10 mouse cellular contexts compared by ENCODE assay signal in the genomic region with DNA sequence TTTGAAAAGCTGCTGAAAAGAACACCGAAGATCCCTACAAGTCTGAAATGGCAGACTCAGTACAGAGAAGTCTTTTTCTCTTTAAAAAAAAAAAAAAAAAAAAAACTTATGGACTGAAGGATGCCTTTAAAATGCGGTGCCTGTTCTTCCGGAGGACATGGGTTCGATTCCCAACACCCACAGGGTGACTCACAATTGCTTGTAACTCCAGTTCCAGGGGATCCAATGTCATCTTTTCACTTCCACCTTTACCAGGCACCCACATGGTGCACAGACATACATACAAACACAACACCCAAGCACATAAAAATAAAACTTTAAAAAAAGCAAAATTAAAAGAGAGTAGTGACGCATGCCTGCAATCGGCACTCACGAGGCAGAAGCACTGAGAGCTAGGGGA. TPM values are rescaled to one million over a fixed set of nuclear protein-coding genes. Genes with fewer than 3 reads are reported as not detected.
DNase-seq lines count a peak whose midpoint lies in the region; ATAC-seq and TF ChIP-seq lines count a peak whose summit lies in the region.
"Had no signal": no experiment of that assay in that cellular context is flagged by ENCODE, and none has a peak within 500 bp of the region (broad histone marks: within the 10 kb centered on the region; RNA-seq: fewer than 3 reads in every experiment).

No protein-coding gene starts in this region.

- no peak for TF ChIP-seq RAD21 in MEL (IDR thresholded peaks at IDR 0.05; ENCODE audit: low read depth, low read length)

- TF ChIP-seq CTCF in MEL (IDR thresholded peaks at IDR 0.05 in 2 of 3, conservative IDR thresholded peaks at IDR 0.05 in 1 of 3; ENCODE audit: control insufficient read depth in 1 of 3, insufficient read depth in 1 of 3, low read depth in 2 of 3, low read length in 3 of 3, poor library complexity in 1 of 3, severe bottlenecking in 1 of 3), result no peak

- no peak overlapping the region for H3K27ac ChIP-seq in heart, embryonic 15.5 days
- peak overlapping the region; percentile 100 for H3K27ac ChIP-seq in MEL (ENCODE audit: control insufficient read depth, low read depth, low read length)
- no peak overlapping the region for H3K27ac ChIP-seq in hindbrain, embryonic 16.5 days (ENCODE audit: low read depth, low read length)
- H3K27ac ChIP-seq in midbrain, embryonic 14.5 days (replicated peaks; ENCODE audit: low read depth, low read length), result no peak overlapping the region

- TF ChIP-seq POLR2A in MEL (IDR thresholded peaks at IDR 0.05; ENCODE audit: control insufficient read depth in 1 of 2, insufficient read depth in 1 of 2, low read depth in 1 of 2, low read length in 2 of 2, poor library complexity in 1 of 2), result no peak

- TF ChIP-seq EP300 in MEL (IDR thresholded peaks at IDR 0.05; ENCODE audit: low read depth in 1 of 2, low read length in 2 of 2), result no peak

- peaks cover 39% of the 10 kb centered on the region for H3K79me2 ChIP-seq in MEL (ENCODE audit: control insufficient read depth, insufficient read depth, low read length, poor library complexity)

- 0 out of 2 replicates have a peak, but pooled peaks cover 4% of the 10 kb centered on the region for H3K36me3 ChIP-seq in heart, embryonic 15.5 days
- H3K36me3 ChIP-seq in MEL (ENCODE audit: control insufficient read depth in 1 of 2, insufficient read depth in 2 of 2, low read length in 2 of 2), result peaks cover 0 to 45% of the 10 kb centered on the region in 2 experiments; a peak in 2 of 4 replicates
- 0 out of 2 replicates have a peak, but pooled peaks cover 5% of the 10 kb centered on the region for H3K36me3 ChIP-seq in hindbrain, embryonic 16.5 days (ENCODE audit: control insufficient read depth, insufficient read depth, low read length)
- H3K36me3 ChIP-seq in midbrain, embryonic 14.5 days (ENCODE audit: control insufficient read depth, insufficient read depth, low read length), result peaks cover 6% of the 10 kb centered on the region; the same call in 1 of the 2 replicates

- peak overlapping the region; percentile 73 for H3K4me2 ChIP-seq in heart, embryonic 15.5 days
- H3K4me2 ChIP-seq in hindbrain, embryonic 16.5 days (ENCODE audit: low read length), result peak overlapping the region; percentile 80
- H3K4me2 ChIP-seq in midbrain, embryonic 14.5 days (ENCODE audit: low read length), result peak overlapping the region; percentile 66

- H3K27me3 ChIP-seq in heart, embryonic 15.5 days, result no peaks in the 10 kb centered on the region
- no peaks in the 10 kb centered on the region for H3K27me3 ChIP-seq in MEL (ENCODE audit: control insufficient read depth in 1 of 2, insufficient read depth in 2 of 2, low read length in 2 of 2)
- H3K27me3 ChIP-seq in hindbrain, embryonic 16.5 days (replicated peaks; ENCODE audit: control insufficient read depth, insufficient read depth, low read length), result no peaks in the 10 kb centered on the region
- H3K27me3 ChIP-seq in midbrain, embryonic 14.5 days (ENCODE audit: control insufficient read depth, insufficient read depth, low read length), result no peaks in the 10 kb centered on the region

- H3K4me3 ChIP-seq in heart, embryonic 15.5 days, result peak overlapping the region; percentile 92
- peak overlapping the region; percentile 67 to 92 for H3K4me3 ChIP-seq in MEL (ENCODE audit: control insufficient read depth in 1 of 2, insufficient read depth in 1 of 2, low read depth in 2 of 2, low read length in 2 of 2)
- H3K4me3 ChIP-seq in hindbrain, embryonic 16.5 days (ENCODE audit: low read length), result peak overlapping the region; percentile 71
- H3K4me3 ChIP-seq in midbrain, embryonic 14.5 days (replicated peaks; ENCODE audit: low read depth, low read length), result peak overlapping the region; percentile 91

- no peak overlapping the region for H3K9ac ChIP-seq in heart, embryonic 15.5 days
- peak overlapping the region; percentile 94 for H3K9ac ChIP-seq in MEL (ENCODE audit: control insufficient read depth, low read depth, low read length, poor library complexity, severe bottlenecking)
- H3K9ac ChIP-seq in hindbrain, embryonic 16.5 days (ENCODE audit: low read depth, low read length), result no peak overlapping the region
- H3K9ac ChIP-seq in midbrain, embryonic 14.5 days (replicated peaks; ENCODE audit: low read length), result no peak overlapping the region

- ATAC-seq in heart, embryonic 15.5 days (replicated peaks; ENCODE audit: insufficient number of reproducible peaks, insufficient read depth, low FRiP score, low read depth), result no peak
- ATAC-seq in hindbrain, embryonic 16.5 days, result no peak
- ATAC-seq in midbrain, embryonic 14.5 days (ENCODE audit: low FRiP score, low TSS enrichment), result no peak

- H3K4me1 ChIP-seq in heart, embryonic 15.5 days (replicated peaks), result peaks cover 50% of the 10 kb centered on the region
- H3K4me1 ChIP-seq in MEL (ENCODE audit: control insufficient read depth in 1 of 2, insufficient read depth in 2 of 2, low read length in 2 of 2), result peaks cover 5 to 42% of the 10 kb centered on the region in 2 experiments; a peak in 3 of 4 replicates
- peaks cover 24% of the 10 kb centered on the region for H3K4me1 ChIP-seq in hindbrain, embryonic 16.5 days (ENCODE audit: control insufficient read depth, insufficient read depth, low read depth, low read length)
- H3K4me1 ChIP-seq in midbrain, embryonic 14.5 days (ENCODE audit: control insufficient read depth, insufficient read depth, low read length), result peaks cover 21% of the 10 kb centered on the region

- H3K9me3 ChIP-seq in heart, embryonic 15.5 days (replicated peaks), result no peaks in the 10 kb centered on the region
- no peaks in the 10 kb centered on the region for H3K9me3 ChIP-seq in MEL (replicated peaks; ENCODE audit: insufficient read depth, low read length)
- no peaks in the 10 kb centered on the region for H3K9me3 ChIP-seq in hindbrain, embryonic 16.5 days (ENCODE audit: control insufficient read depth, low read length)
- no peaks in the 10 kb centered on the region for H3K9me3 ChIP-seq in midbrain, embryonic 14.5 days (ENCODE audit: control insufficient read depth, low read length)

- WGBS in heart, embryonic 15.5 days, result 92% methylated on average over 7 of the region's 7 CpGs
- 94% methylated on average over 7 of the region's 7 CpGs for WGBS in hindbrain, embryonic 16.5 days
- WGBS in midbrain, embryonic 14.5 days, result 92% methylated on average over 7 of the region's 7 CpGs

- DNase-seq in heart, adult 18-20 months, result no peak
- peak; percentile 70 for DNase-seq in MEL (ENCODE audit: low read depth, low spot score)
- DNase-seq in midbrain, embryonic 14.5 days, result no peak
- no peak for DNase-seq in layer of hippocampus, postnatal 36 days
- no peak for DNase-seq in cerebellum, postnatal 14 days
- DNase-seq in cerebellum, adult 9-11 months, result no peak
- DNase-seq: lung, postnatal 4 days had no signal

RNA-seq across cellular contexts. Expression of a gene that starts 1.0 kb away (rescaled TPM):
- 196 and 285 TPM in 2 replicates for polyA plus RNA-seq in heart, embryonic 15.5 days (2015; fragmentation: Nextera tagmentation; extraction: Ambion mirVana)
- total RNA-seq in heart, adult 18-20 months (2021), result 100 to 1,000 TPM; 122 to 150 TPM
- total RNA-seq in MEL (2012; rRNA removed), result 473 and 532 TPM in 2 replicates
- 100 to 1,000 TPM in 1 of 2 experiments, not detected in 1; 469 TPM for polyA plus RNA-seq in MEL (2012; ENCODE audit: insufficient read depth in 1 of 2, insufficient read length in 2 of 2, low read depth in 1 of 2, low replicate concordance in 2 of 2, missing spikeins in 1 of 2)
- 218 and 228 TPM in 2 replicates for polyA plus RNA-seq in hindbrain, embryonic 16.5 days (2015; fragmentation: Nextera tagmentation; extraction: Ambion mirVana)
- polyA plus RNA-seq in midbrain, embryonic 14.5 days (2014; fragmentation: Nextera tagmentation; extraction: Ambion mirVana), result 293 and 337 TPM in 2 replicates
- 100 to 1,000 TPM; 105 to 108 TPM for total RNA-seq in layer of hippocampus, postnatal 36 days (2021)

RNA-seq across cellular contexts. Expression of a gene that starts 3.7 kb away (rescaled TPM):
- polyA plus RNA-seq in heart, embryonic 15.5 days (2015; fragmentation: Nextera tagmentation; extraction: Ambion mirVana), result 91.2 and 125 TPM in 2 replicates
- total RNA-seq in heart, adult 18-20 months (2021), result 10 to 100 TPM; 12.4 to 15.3 TPM
- total RNA-seq in MEL (2012; rRNA removed), result 19.4 and 20.1 TPM in 2 replicates
- polyA plus RNA-seq in MEL (2012; ENCODE audit: insufficient read depth in 1 of 2, insufficient read length in 2 of 2, low read depth in 1 of 2, low replicate concordance in 2 of 2, missing spikeins in 1 of 2), result 10 to 100 TPM in 1 of 2 experiments, not detected in 1; 29.9 TPM
- 45.1 and 56.1 TPM in 2 replicates for polyA plus RNA-seq in hindbrain, embryonic 16.5 days (2015; fragmentation: Nextera tagmentation; extraction: Ambion mirVana)
- polyA plus RNA-seq in midbrain, embryonic 14.5 days (2014; fragmentation: Nextera tagmentation; extraction: Ambion mirVana), result 36.2 and 58.5 TPM in 2 replicates
- total RNA-seq in layer of hippocampus, postnatal 36 days (2021), result 10 to 100 TPM; 18.3 to 20.0 TPM

RNA-seq across cellular contexts. Expression of a gene that starts 10.1 kb away (rescaled TPM):
- 7.7 and 11.0 TPM in 2 replicates for polyA plus RNA-seq in heart, embryonic 15.5 days (2015; fragmentation: Nextera tagmentation; extraction: Ambion mirVana)
- 1 to 10 TPM; 4.8 to 6.5 TPM for total RNA-seq in heart, adult 18-20 months (2021)
- total RNA-seq in MEL (2012; rRNA removed), result 20.1 and 42.4 TPM in 2 replicates
- polyA plus RNA-seq in MEL (2012; ENCODE audit: insufficient read depth in 1 of 2, insufficient read length in 2 of 2, low read depth in 1 of 2, low replicate concordance in 2 of 2, missing spikeins in 1 of 2), result 10 to 100 TPM in 1 of 2 experiments, not detected in 1; 65.6 TPM
- polyA plus RNA-seq in hindbrain, embryonic 16.5 days (2015; fragmentation: Nextera tagmentation; extraction: Ambion mirVana), result 4.9 and 5.9 TPM in 2 replicates
- 3.5 and 4.0 TPM in 2 replicates for polyA plus RNA-seq in midbrain, embryonic 14.5 days (2014; fragmentation: Nextera tagmentation; extraction: Ambion mirVana)
- 1 to 10 TPM; 2.4 to 2.7 TPM for total RNA-seq in layer of hippocampus, postnatal 36 days (2021)

RNA-seq across cellular contexts. Expression of a gene that starts 36.2 kb away (rescaled TPM):
- polyA plus RNA-seq in heart, embryonic 15.5 days (2015; fragmentation: Nextera tagmentation; extraction: Ambion mirVana), result 41.9 and 51.6 TPM in 2 replicates
- 10 to 100 TPM; 40.0 to 47.8 TPM for total RNA-seq in heart, adult 18-20 months (2021)
- 53.6 and 55.4 TPM in 2 replicates for total RNA-seq in MEL (2012; rRNA removed)
- 100 to 1,000 TPM in 1 of 2 experiments, not detected in 1; 110 TPM for polyA plus RNA-seq in MEL (2012; ENCODE audit: insufficient read depth in 1 of 2, insufficient read length in 2 of 2, low read depth in 1 of 2, low replicate concordance in 2 of 2, missing spikeins in 1 of 2)
- polyA plus RNA-seq in hindbrain, embryonic 16.5 days (2015; fragmentation: Nextera tagmentation; extraction: Ambion mirVana), result 31.4 and 35.6 TPM in 2 replicates
- polyA plus RNA-seq in midbrain, embryonic 14.5 days (2014; fragmentation: Nextera tagmentation; extraction: Ambion mirVana), result 26.1 and 27.5 TPM in 2 replicates
- 10 to 100 TPM; 26.4 to 29.6 TPM for total RNA-seq in layer of hippocampus, postnatal 36 days (2021)

RNA-seq across cellular contexts. Expression of a gene that starts 48.2 kb away (rescaled TPM):
- 1.1 and 1.9 TPM in 2 replicates for polyA plus RNA-seq in heart, embryonic 15.5 days (2015; fragmentation: Nextera tagmentation; extraction: Ambion mirVana)
- total RNA-seq in heart, adult 18-20 months (2021), result not detected
- total RNA-seq in MEL (2012; rRNA removed), result 28.6 and 38.8 TPM in 2 replicates
- polyA plus RNA-seq in MEL (2012; ENCODE audit: insufficient read depth in 1 of 2, insufficient read length in 2 of 2, low read depth in 1 of 2, low replicate concordance in 2 of 2, missing spikeins in 1 of 2), result 1 to 10 TPM in 1 of 2 experiments, not detected in 1; 4.8 TPM
- polyA plus RNA-seq in hindbrain, embryonic 16.5 days (2015; fragmentation: Nextera tagmentation; extraction: Ambion mirVana), result 38.5 and 39.5 TPM in 2 replicates
- 37.2 and 44.6 TPM in 2 replicates for polyA plus RNA-seq in midbrain, embryonic 14.5 days (2014; fragmentation: Nextera tagmentation; extraction: Ambion mirVana)
- 10 to 100 TPM; 20.7 to 23.8 TPM for total RNA-seq in layer of hippocampus, postnatal 36 days (2021)
- total RNA-seq: gastrocnemius, adult 18-20 months had no signal
